Mouse (Mus musculus): ENCODE data around the gene Nkd2.

DNA sequence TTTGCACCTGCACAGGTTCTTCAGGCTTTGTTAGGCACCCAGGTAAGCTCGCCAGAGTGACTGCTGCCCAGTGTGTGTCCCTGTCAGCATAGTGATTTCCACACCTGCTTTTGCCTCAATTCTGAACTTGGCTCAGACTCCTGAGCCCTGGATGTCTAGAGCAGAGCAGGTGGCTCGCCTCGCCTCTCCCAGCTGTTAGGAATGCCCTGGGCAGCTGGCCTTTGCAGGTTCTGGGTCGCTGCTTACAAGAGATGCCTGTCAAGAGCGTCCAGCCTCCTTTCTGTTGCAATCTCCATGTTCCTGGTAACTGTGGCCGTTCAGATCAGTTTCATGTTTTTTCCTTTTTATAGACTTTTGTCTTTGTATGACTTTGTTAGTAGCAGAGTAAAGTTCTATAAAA, 31.1 kb downstream of the Nkd2 start:
- TF ChIP-seq CTCF (IDR thresholded peaks at IDR 0.05; ENCODE audit: insufficient read depth, low read depth, low read length) (no peak), POLR2A (IDR thresholded peaks at IDR 0.05; ENCODE audit: insufficient read depth, low read depth, low read length) (no peak)
